ENCODE assay signal across 8 mouse cellular contexts in the genomic region with DNA sequence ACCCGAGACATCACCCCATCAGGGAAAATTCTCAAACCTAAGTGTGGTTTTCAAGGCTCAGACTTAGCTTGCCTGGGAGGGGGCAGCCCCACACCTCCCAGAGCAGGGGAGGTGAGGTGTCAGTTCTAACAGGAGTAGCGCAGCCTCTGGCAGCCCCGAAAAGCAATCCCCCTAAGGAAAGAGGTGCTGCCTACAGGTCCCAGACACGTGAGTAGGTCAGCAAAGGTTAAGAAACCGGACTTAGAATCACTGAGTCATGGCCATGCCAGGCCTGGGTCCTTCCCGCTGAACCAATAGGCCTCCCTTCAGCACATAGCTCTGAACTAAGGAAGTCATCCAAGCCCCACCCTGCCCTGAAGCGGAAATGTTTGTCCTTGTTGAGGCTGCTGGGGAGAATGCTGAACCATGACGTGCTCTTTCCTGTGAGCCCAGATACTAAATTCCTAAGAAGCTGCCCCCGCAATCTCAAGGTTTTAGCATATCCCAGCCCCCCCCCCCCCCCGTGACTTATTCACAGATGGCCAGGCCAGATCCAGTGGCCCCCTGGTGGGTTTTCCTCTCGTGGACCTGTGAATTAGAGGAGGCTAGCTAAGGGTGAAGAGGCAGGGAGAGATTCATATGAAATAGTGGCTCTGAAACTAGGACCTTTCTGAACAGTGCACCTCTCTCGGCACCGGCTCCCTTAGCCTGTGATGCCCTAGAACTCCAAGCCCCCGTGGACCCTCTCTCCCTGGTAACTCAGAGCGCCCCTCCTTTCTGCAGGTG. TPM values are rescaled to one million over a fixed set of nuclear protein-coding genes. Genes with fewer than 3 reads are reported as not detected.
DNase-seq lines count a peak whose midpoint lies in the region; ATAC-seq and TF ChIP-seq lines count a peak whose summit lies in the region.

No protein-coding gene starts in this region.

- DNase-seq in 416B (ENCODE audit: low read depth): peak; percentile 97
- DNase-seq in embryo, embryonic 11 days: peak; percentile 55
- peak; percentile 88 for DNase-seq in heart, embryonic 10.5 days (ENCODE audit: low spot score)
- DNase-seq in kidney, adult 9 months: peak; percentile 84
- DNase-seq in lung, postnatal 0 days (ENCODE audit: low spot score): peak; percentile 95
- DNase-seq in skeletal muscle tissue, adult 2 months (ENCODE audit: low read depth, low spot score): peak; percentile 87
- no peak for DNase-seq in right cerebral cortex, adult 2 months (ENCODE audit: low spot score in 2 of 2)

- H3K9ac ChIP-seq in lung, postnatal 0 days (replicated peaks; ENCODE audit: low read depth): no peak overlapping the region

- H3K36me3 ChIP-seq in E14TG2a.4 (ENCODE audit: insufficient read depth, low read length): peaks cover 74% of the 10 kb centered on the region
- H3K36me3 ChIP-seq in heart, embryonic 10.5 days: peaks cover 9% of the 10 kb centered on the region; the same call in 1 of the 2 replicates
- no peaks in the 10 kb centered on the region for H3K36me3 ChIP-seq in lung, postnatal 0 days (ENCODE audit: insufficient read depth, low read length)

- H3K4me2 ChIP-seq in lung, postnatal 0 days (replicated peaks; ENCODE audit: low read depth, low read length): no peak overlapping the region

- H3K27me3 ChIP-seq in E14TG2a.4 (ENCODE audit: insufficient read depth, low read length): no peaks in the 10 kb centered on the region
- H3K27me3 ChIP-seq in heart, embryonic 10.5 days (ENCODE audit: insufficient read depth, poor library complexity, severe bottlenecking): peaks cover 15% of the 10 kb centered on the region
- no peaks in the 10 kb centered on the region for H3K27me3 ChIP-seq in lung, postnatal 0 days (replicated peaks; ENCODE audit: insufficient read depth, low read length)

- TF ChIP-seq CTCF in E14TG2a.4 (conservative IDR thresholded peaks at IDR 0.05; ENCODE audit: low read length): no peak
- no peak for TF ChIP-seq CTCF in lung, postnatal 0 days (IDR thresholded peaks at IDR 0.05)

- peak overlapping the region; percentile 82 for H3K4me3 ChIP-seq in E14TG2a.4 (replicated peaks; ENCODE audit: low read length)
- no peak overlapping the region for H3K4me3 ChIP-seq in heart, embryonic 10.5 days
- H3K4me3 ChIP-seq in lung, postnatal 0 days (ENCODE audit: low read depth, low read length): no peak overlapping the region

- peaks cover 100% of the 10 kb centered on the region for H3K4me1 ChIP-seq in E14TG2a.4 (replicated peaks; ENCODE audit: low read depth, low read length)
- H3K4me1 ChIP-seq in heart, embryonic 10.5 days: peaks cover 26% of the 10 kb centered on the region
- peaks cover 20% of the 10 kb centered on the region for H3K4me1 ChIP-seq in lung, postnatal 0 days (ENCODE audit: insufficient read depth, low read depth, low read length)

- H3K9me3 ChIP-seq in E14TG2a.4 (ENCODE audit: low read length): no peaks in the 10 kb centered on the region
- H3K9me3 ChIP-seq in heart, embryonic 10.5 days: no peaks in the 10 kb centered on the region
- H3K9me3 ChIP-seq in lung, postnatal 0 days (ENCODE audit: low read length): no peaks in the 10 kb centered on the region

- peak; percentile 80 for TF ChIP-seq EP300 in lung, postnatal 0 days (IDR thresholded peaks at IDR 0.05)

- WGBS in heart, embryonic 10.5 days: 42% methylated on average over 15 of the region's 15 CpGs
- WGBS in lung, postnatal 0 days: 33% methylated on average over 15 of the region's 15 CpGs

- H3K27ac ChIP-seq in heart, embryonic 10.5 days: peak overlapping the region; percentile 81
- peak overlapping the region; percentile 88 for H3K27ac ChIP-seq in lung, postnatal 0 days (ENCODE audit: low read length)

- peak; percentile 89 for ATAC-seq in lung, postnatal 0 days

RNA-seq across cellular contexts. Expression of a gene that starts 0.5 kb away (rescaled TPM):
- polyA plus RNA-seq in heart, embryonic 10.5 days (2016; fragmentation: Nextera tagmentation; extraction: Ambion mirVana): not detected in 2 replicates
- polyA plus RNA-seq in lung, postnatal 0 days (2015; fragmentation: Nextera tagmentation; extraction: Ambion mirVana): 26.1 and 27.2 TPM in 2 replicates

RNA-seq across cellular contexts. Expression of a gene that starts 0.6 kb away (rescaled TPM):
- 2.5 and 4.9 TPM in 2 replicates for polyA plus RNA-seq in heart, embryonic 10.5 days (2016; fragmentation: Nextera tagmentation; extraction: Ambion mirVana)
- 3.8 and 4.3 TPM in 2 replicates for polyA plus RNA-seq in lung, postnatal 0 days (2015; fragmentation: Nextera tagmentation; extraction: Ambion mirVana)

RNA-seq across cellular contexts. Expression of a gene that starts 7.7 kb away (rescaled TPM):
- 1.5 and 2.4 TPM in 2 replicates for polyA plus RNA-seq in heart, embryonic 10.5 days (2016; fragmentation: Nextera tagmentation; extraction: Ambion mirVana)
- 4.0 and 5.0 TPM in 2 replicates for polyA plus RNA-seq in lung, postnatal 0 days (2015; fragmentation: Nextera tagmentation; extraction: Ambion mirVana)

RNA-seq across cellular contexts. Expression of a gene that starts 30.0 kb away (rescaled TPM):
- 638 and 783 TPM in 2 replicates for polyA plus RNA-seq in heart, embryonic 10.5 days (2016; fragmentation: Nextera tagmentation; extraction: Ambion mirVana)
- 633 and 681 TPM in 2 replicates for polyA plus RNA-seq in lung, postnatal 0 days (2015; fragmentation: Nextera tagmentation; extraction: Ambion mirVana)

RNA-seq across cellular contexts. Expression of a gene that starts 30.2 kb away (rescaled TPM):
- polyA plus RNA-seq in heart, embryonic 10.5 days (2016; fragmentation: Nextera tagmentation; extraction: Ambion mirVana): 2.9 and 3.5 TPM in 2 replicates
- 3.6 and 4.0 TPM in 2 replicates for polyA plus RNA-seq in lung, postnatal 0 days (2015; fragmentation: Nextera tagmentation; extraction: Ambion mirVana)

Comparison
In these comparisons a context has a peak if more than half of its experiments do, and no peak if none do; other contexts are left out.
1. DNase-seq: peak in 416B (single experiment), embryo, embryonic 11 days (single experiment), heart, embryonic 10.5 days (single experiment), kidney, adult 9 months (single experiment), lung, postnatal 0 days (single experiment) and skeletal muscle tissue, adult 2 months (single experiment); none in right cerebral cortex, adult 2 months (0 of 2).
2. RNA of a gene that starts 0.5 kb away (polyA plus RNA-seq): 26.1 to 27.2 TPM in lung, postnatal 0 days; not detected in heart, embryonic 10.5 days; every median in the first group is over 10 times any median in the second.